Comparison of ENCODE assay signal across 27 mouse cellular contexts in genomic region chr4:101445660-101446059, GRCm38 (mm10). TPM values are rescaled to one million over a fixed set of nuclear protein-coding genes. Genes with fewer than 3 reads are reported as not detected.
DNase-seq lines count a peak whose midpoint lies in the region; ATAC-seq and TF ChIP-seq lines count a peak whose summit lies in the region.
"Had no signal": no experiment of that assay in that cellular context is flagged by ENCODE, and none has a peak within 500 bp of the region (broad histone marks: within the 10 kb centered on the region; RNA-seq: fewer than 3 reads in every experiment).

No protein-coding gene starts in this region.

- 0 out of 2 replicates have a peak, but pooled peaks have one; percentile 50 for TF ChIP-seq EP300 in ES-Bruce4 (IDR thresholded peaks at IDR 0.05; ENCODE audit: insufficient read depth, low read depth, low read length)

- H3K27me3 ChIP-seq in ES-Bruce4 (ENCODE audit: control insufficient read depth, insufficient read depth, low read length, poor library complexity, severe bottlenecking) = no peaks in the 10 kb centered on the region
- H3K27me3 ChIP-seq: CH12.LX, Patski had no signal

- H3K27ac ChIP-seq in ES-Bruce4 (ENCODE audit: insufficient read depth, low read length) = peak overlapping the region; percentile 7; the same call in 1 of the 2 replicates
- H3K27ac ChIP-seq in ES-E14 (ENCODE audit: insufficient read depth, low read depth, low read length, poor library complexity, severe bottlenecking) = peak overlapping the region; percentile 63

- H3K4me1 ChIP-seq in ES-Bruce4 (ENCODE audit: control insufficient read depth, insufficient read depth, low read length) = peaks cover 5% of the 10 kb centered on the region
- peaks cover 2 to 9% of the 10 kb centered on the region in 2 experiments; a peak in 2 of 4 replicates for H3K4me1 ChIP-seq in ES-E14 (ENCODE audit: control insufficient read depth in 2 of 2, insufficient read depth in 2 of 2, low read length in 2 of 2, poor library complexity in 1 of 2)

- no peak for DNase-seq in ES-E14 (ENCODE audit: low read depth, low spot score)
- DNase-seq in R1 (ENCODE audit: low read depth, low spot score) = peak; percentile 56
- DNase-seq in ZHBTc4 (ENCODE audit: low read depth, low spot score) = peak; percentile 35
- DNase-seq in testis, postnatal 10 days (ENCODE audit: low spot score) = no peak
- no peak for DNase-seq in urinary bladder, postnatal 10 days (ENCODE audit: low spot score)
- no peak for DNase-seq in spleen, postnatal 4 days (ENCODE audit: low spot score in 2 of 2)
- DNase-seq: adrenal gland, adult 2 months; adrenal gland, adult 8-10 months; adrenal gland, postnatal 10 days; adrenal gland, postnatal 14 days; adrenal gland, postnatal 25 days; adrenal gland, postnatal 36 days; B cell, adult 2 months; cerebellum, adult 11 months; cerebellum, adult 11-12 months; cerebellum, adult 18-20 months; cerebellum, adult 2 months; cerebellum, adult 8-10 months; cerebellum, adult 9-10 months had no signal

- peaks cover 6% of the 10 kb centered on the region for H3K36me3 ChIP-seq in ES-Bruce4 (ENCODE audit: control insufficient read depth, insufficient read depth, low read length, poor library complexity, severe bottlenecking)
- no peaks in the 10 kb centered on the region; the same call in 1 of the 2 replicates for H3K36me3 ChIP-seq in ES-E14 (ENCODE audit: control insufficient read depth, insufficient read depth, low read length, poor library complexity, severe bottlenecking)
- H3K36me3 ChIP-seq: G1E had no signal

- TF ChIP-seq CTCF in ES-Bruce4 (IDR thresholded peaks at IDR 0.05; ENCODE audit: low read depth, low read length) = no peak

- H3K4me3 ChIP-seq in ES-Bruce4 (ENCODE audit: low read depth, low read length) = no peak overlapping the region
- no peak overlapping the region for H3K4me3 ChIP-seq in ES-E14 (ENCODE audit: insufficient read depth in 1 of 2, low read depth in 1 of 2, low read length in 2 of 2, poor library complexity in 1 of 2, severe bottlenecking in 1 of 2)

- no peak overlapping the region for H3K9ac ChIP-seq in ES-Bruce4 (ENCODE audit: low read depth, poor library complexity, severe bottlenecking)
- no peak overlapping the region for H3K9ac ChIP-seq in ES-E14 (ENCODE audit: insufficient read depth, low read depth, low read length, poor library complexity, severe bottlenecking)

- H3K9me3 ChIP-seq in ES-Bruce4 (replicated peaks; ENCODE audit: control insufficient read depth, insufficient read depth, low read length, poor library complexity, severe bottlenecking) = 0 out of 2 replicates have a peak, but pooled peaks cover 5% of the 10 kb centered on the region
- no peaks in the 10 kb centered on the region for H3K9me3 ChIP-seq in ES-E14 (ENCODE audit: control insufficient read depth, insufficient read depth, low read depth, low read length)
- H3K9me3 ChIP-seq: G1E had no signal

- TF ChIP-seq POLR2A in ES-Bruce4 (IDR thresholded peaks at IDR 0.05; ENCODE audit: insufficient read depth, low read length) = no peak

- in situ Hi-C loops in ES-E14 (cut with MboI; ENCODE audit: low sequenced_read_pairs in 2 of 2, unreplicated experiment in 2 of 2) = no loop called here

- ATAC-seq in megakaryocyte progenitor cell, adult 5-6 weeks (replicated peaks; ENCODE audit: poor library complexity) = no peak
- ATAC-seq: activated CD4-positive, CD25-positive, alpha-beta regulatory T cell, adult 4 months; CD4-positive, CD25-positive, alpha-beta regulatory T cell, adult 4 months; Patski had no signal

TF ChIP-seq in ES-E14, 5 proteins besides CTCF, POLR2A, EP300 and RAD21:
- TF ChIP-seq HCFC1 (IDR thresholded peaks at IDR 0.05; ENCODE audit: borderline replicate concordance, insufficient read depth, low read length) (no peak), CHD2 (IDR thresholded peaks at IDR 0.05; ENCODE audit: low read depth, low read length) (no peak), ZC3H11A (IDR thresholded peaks at IDR 0.05; ENCODE audit: borderline replicate concordance, low read depth, low read length) (no peak), MAFK (IDR thresholded peaks at IDR 0.05; ENCODE audit: insufficient read depth, low read depth, low read length) (no peak), ZNF384 (IDR thresholded peaks at IDR 0.05; ENCODE audit: low read depth, low read length) (no peak)
TF ChIP-seq in ES-E14: peak in this region for 0.

RNA-seq across cellular contexts. Expression of gene Ak4, which starts 26.6 kb away (rescaled TPM):
- 61.4 and 62.7 TPM in 2 replicates for polyA plus RNA-seq in ES-Bruce4 (2011; ENCODE audit: insufficient read depth, insufficient read length, low read depth, missing spikeins)
- 46.6 and 48.1 TPM in 2 replicates for total RNA-seq in ES-E14 (2012; rRNA removed)
- 11.9 and 13.5 TPM in 2 replicates for total RNA-seq in megakaryocyte progenitor cell, adult 5-6 weeks (2015)
- 20.3 and 23.2 TPM in 2 replicates for total RNA-seq in megakaryocyte progenitor cell, adult 5-6 weeks (2017)
- total RNA-seq: G1E had no signal
- polyA plus RNA-seq: G1E had no signal

RNA-seq across cellular contexts. Expression of gene Dnajc6, which starts 50.8 kb away (rescaled TPM):
- 11.3 and 15.5 TPM in 2 replicates for polyA plus RNA-seq in ES-Bruce4 (2011; ENCODE audit: insufficient read depth, insufficient read length, low read depth, missing spikeins)
- total RNA-seq in ES-E14 (2012; rRNA removed) = 7.2 and 10.1 TPM in 2 replicates
- total RNA-seq in megakaryocyte progenitor cell, adult 5-6 weeks (2015) = 15.7 and 22.1 TPM in 2 replicates
- 17.6 and 21.6 TPM in 2 replicates for total RNA-seq in megakaryocyte progenitor cell, adult 5-6 weeks (2017)
- total RNA-seq: CH12.LX had no signal
- polyA plus RNA-seq: C2C12, G1E had no signal

Comparison
In these comparisons a context has a peak if more than half of its experiments do, and no peak if none do; other contexts are left out.
1. DNase-seq: peak in R1 (single experiment) and ZHBTc4 (single experiment); none in ES-E14 (single experiment), testis, postnatal 10 days (single experiment), urinary bladder, postnatal 10 days (single experiment) and spleen, postnatal 4 days (0 of 2).